Mouse (Mus musculus): ENCODE measurements around the gene Ube3a.

Gene Ube3a

GRCm38 (mm10) chr7:59228045-59228865 lies at the start of gene Ube3a:
Gene Ube3a (plus strand): TSS chr7:59228750.
- peak; percentile 97 to 98 for DNase-seq (ENCODE audit: low spot score in 2 of 2)

GRCm38 (mm10) chr7:59192831-59193230 lies 35.7 kb upstream of the Ube3a start:
- DNase-seq (ENCODE audit: low spot score in 2 of 2) = no peak

- no peak for DNase-seq (ENCODE audit: low spot score in 2 of 2)
Observed at GRCm38 (mm10) chr7:59214911-59215310, 13.6 kb upstream of the Ube3a start.

- DNase-seq (ENCODE audit: low spot score in 2 of 2) = no peak
Observed at GRCm38 (mm10) chr7:59221244-59221643, 7.3 kb upstream of the Ube3a start.

GRCm38 (mm10) chr7:59228866-59229182 lies 274 bp downstream of the Ube3a start:
- DNase-seq (ENCODE audit: low spot score in 2 of 2) = no peak

GRCm38 (mm10) chr7:59229183-59229911 lies 797 bp downstream of the Ube3a start:
- DNase-seq (ENCODE audit: low spot score in 2 of 2) = peak; percentile 66 to 70

- no peak for DNase-seq (ENCODE audit: low spot score in 2 of 2)
Observed at GRCm38 (mm10) chr7:59230304-59230703, 1.8 kb downstream of the Ube3a start.

- no peak for DNase-seq (ENCODE audit: low spot score in 2 of 2)
Observed at GRCm38 (mm10) chr7:59230768-59231167, 2.2 kb downstream of the Ube3a start.

GRCm38 (mm10) chr7:59231960-59232359 lies 3.4 kb downstream of the Ube3a start:
- no peak for DNase-seq (ENCODE audit: low spot score in 2 of 2)

GRCm38 (mm10) chr7:59234773-59235401 lies 6.3 kb downstream of the Ube3a start:
- no peak for DNase-seq (ENCODE audit: low spot score in 2 of 2)

GRCm38 (mm10) chr7:59243257-59243656 lies 14.7 kb downstream of the Ube3a start:
- DNase-seq (ENCODE audit: low spot score in 2 of 2) = no peak

GRCm38 (mm10) chr7:59245541-59245940 lies 17.0 kb downstream of the Ube3a start:
- no peak for DNase-seq (ENCODE audit: low spot score in 2 of 2)

- no peak for DNase-seq (ENCODE audit: low spot score in 2 of 2)
Observed at GRCm38 (mm10) chr7:59253373-59253772, 24.8 kb downstream of the Ube3a start.

GRCm38 (mm10) chr7:59265538-59265937 lies 37.0 kb downstream of the Ube3a start:
- DNase-seq (ENCODE audit: low spot score in 2 of 2) = no peak

- no peak for DNase-seq (ENCODE audit: low spot score in 2 of 2)
Observed at GRCm38 (mm10) chr7:59271775-59272174, 43.2 kb downstream of the Ube3a start.

GRCm38 (mm10) chr7:59312576-59312975 lies 84.0 kb downstream of the Ube3a start:
- no peak for DNase-seq (ENCODE audit: low spot score in 2 of 2)

GRCm38 (mm10) chr7:59322759-59323158 lies 94.2 kb downstream of the Ube3a start:
- no peak for DNase-seq (ENCODE audit: low spot score in 2 of 2)

Measured in frontal cortex, postnatal 36 days (tissue).